Mouse (Mus musculus) megakaryocyte, embryonic 14.5 days (primary cell): ENCODE results near the gene Tnfaip8l1. TPM values are rescaled to one million over a fixed set of nuclear protein-coding genes. Genes with fewer than 3 reads are reported as not detected.
A peak's percentile ranks its signal among the peaks of the same experiment; 100 is the strongest.

ENCODE experiments used
- H3K27me3 ChIP-seq: replicated peaks from 2 replicates; pipeline ENCODE3; 2012; ENCODE audit warnings: inconsistent platforms
- H3K36me3 ChIP-seq: replicated peaks from 2 replicates; pipeline ENCODE3; 2012; ENCODE audit warnings: low read length, inconsistent platforms, mixed read lengths
- H3K4me1 ChIP-seq: 2 replicates; pipeline ENCODE4 v1.6.1; 2012; ENCODE audit warnings: inconsistent platforms
- H3K4me3 ChIP-seq: replicated peaks from 2 replicates; pipeline ENCODE3; 2012; ENCODE audit warnings: moderate library complexity, mild to moderate bottlenecking, inconsistent platforms
- H3K9me3 ChIP-seq: 2 replicates; pipeline ENCODE4 v1.6.1; 2012; ENCODE audit warnings: inconsistent platforms
- FLI1 ChIP-seq: IDR thresholded peaks from 2 replicates; pipeline ENCODE4 v1.6.1; 2012; ENCODE audit warnings: low read length, inconsistent platforms, mixed read lengths
- GATA1 ChIP-seq: IDR thresholded peaks from 3 replicates; pipeline ENCODE4 v1.6.1; 2012; ENCODE audit warnings: mixed read lengths, low read length, inconsistent platforms, borderline replicate concordance
- polyA plus RNA-seq: library from polyadenylated mRNA; stranded (reverse); fragments of >175 nt; gene quantifications from 2 replicates; pipeline ENCODE4 v1.2.3, GENCODE M21; 2012; ENCODE audit warnings: low replicate concordance; ENCODE audit not compliant: insufficient read depth

Tnfaip8l1 gene
- polyA plus RNA-seq, 1 experiment, result 3.0 TPM

DNA sequence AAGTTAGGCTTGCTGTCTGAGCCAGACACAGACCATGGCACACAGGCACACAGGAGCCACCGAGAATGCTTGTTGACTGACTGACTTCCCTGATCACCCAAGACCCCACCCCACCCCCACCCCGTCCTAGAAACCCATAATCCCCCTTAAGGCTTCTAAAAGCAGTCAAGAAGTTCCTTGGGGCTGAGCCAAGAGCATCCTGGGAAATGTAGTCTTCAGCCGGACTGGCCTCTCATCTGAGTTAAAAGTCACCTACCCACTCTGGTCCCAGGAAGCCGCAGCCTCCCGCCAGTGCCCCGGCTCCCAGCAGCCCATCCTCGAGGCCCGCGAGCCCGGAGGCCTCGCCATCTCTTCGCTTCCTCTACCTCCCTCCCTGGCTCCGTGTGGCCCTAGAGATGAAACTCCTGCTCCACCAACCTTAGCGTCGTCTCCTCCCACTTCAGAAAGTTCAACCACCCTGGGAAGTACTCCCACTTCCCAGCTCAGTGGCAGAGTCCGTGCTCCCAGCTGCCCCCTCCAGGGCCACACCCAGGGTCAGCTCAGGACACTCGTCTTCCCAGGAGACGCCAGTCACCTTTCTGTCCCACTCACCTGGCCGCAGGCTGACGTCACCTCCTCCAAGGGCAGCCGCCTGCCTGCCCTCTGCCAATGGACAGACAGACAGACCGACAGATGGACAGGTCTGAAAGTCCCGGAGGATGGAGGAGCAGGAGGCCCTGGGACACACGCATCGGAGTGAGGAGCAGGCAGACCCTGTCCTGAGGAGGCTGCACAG, 24.3 kb upstream of the Tnfaip8l1 start:
- H3K36me3 ChIP-seq, result no peaks in the 10 kb centered on the region
- H3K4me3 ChIP-seq, result no peak overlapping the region
- H3K27me3 ChIP-seq, result peaks cover 59% of the 10 kb centered on the region
- peaks cover 85% of the 10 kb centered on the region for H3K4me1 ChIP-seq
- no peaks in the 10 kb centered on the region for H3K9me3 ChIP-seq
- no peak for TF ChIP-seq FLI1
- TF ChIP-seq GATA1, result no peak

- no peaks in the 10 kb centered on the region for H3K9me3 ChIP-seq
- H3K4me3 ChIP-seq, result peak overlapping the region; percentile 94
- H3K27me3 ChIP-seq, result peaks cover 73% of the 10 kb centered on the region
- H3K36me3 ChIP-seq, result no peaks in the 10 kb centered on the region
- peaks cover 82% of the 10 kb centered on the region for H3K4me1 ChIP-seq
- TF ChIP-seq FLI1 (no peak), GATA1 (no peak)
These were observed 22.9 kb upstream of the Tnfaip8l1 start for GRCm38 (mm10) chr17:56139355-56139754.

DNA sequence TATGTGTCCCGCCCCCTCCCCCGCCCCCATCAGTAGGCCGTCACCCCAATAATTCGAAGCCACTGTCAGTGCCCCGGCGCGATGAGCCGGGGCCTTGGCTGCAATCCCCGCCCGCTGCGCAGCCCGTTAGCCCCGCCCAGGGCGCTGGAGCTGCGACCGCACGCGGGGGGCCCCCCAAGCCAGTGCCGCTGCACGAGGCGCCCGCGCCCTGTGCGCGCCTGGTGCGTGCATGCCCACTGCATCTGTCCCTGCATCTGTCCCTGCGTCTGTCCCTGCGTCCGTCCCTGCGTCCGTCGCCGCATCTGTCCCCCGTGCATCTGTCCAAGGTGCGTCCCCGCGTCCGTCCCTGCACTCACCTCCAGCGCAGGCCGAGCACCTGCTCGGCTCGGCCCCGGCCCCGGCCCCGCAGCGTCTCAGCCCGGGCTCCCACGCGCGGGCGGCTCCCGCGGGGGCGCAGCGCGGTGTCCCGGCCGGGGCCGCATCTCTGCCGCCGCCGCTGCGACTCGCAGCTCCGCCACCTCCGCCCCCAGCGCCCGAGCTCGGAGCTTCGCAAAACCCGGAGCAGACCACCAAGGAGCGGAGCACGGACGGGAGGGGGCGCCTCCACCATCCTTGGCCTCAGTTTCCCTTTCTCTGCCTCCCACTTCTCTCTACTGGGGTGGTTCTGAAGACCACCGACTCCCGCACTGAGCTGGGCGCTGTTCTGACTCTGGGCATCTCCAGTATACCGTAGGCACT, 22.2 kb upstream of the Tnfaip8l1 start, which contains the start of gene Sema6b:
Gene Sema6b, minus strand, starts transcription at position 486 of the 738 bp plus-strand sequence.
- H3K36me3 ChIP-seq, result no peaks in the 10 kb centered on the region
- H3K27me3 ChIP-seq, result peaks cover 79% of the 10 kb centered on the region
- peaks cover 79% of the 10 kb centered on the region for H3K4me1 ChIP-seq
- no peak for TF ChIP-seq GATA1
- TF ChIP-seq FLI1, result no peak
- H3K9me3 ChIP-seq, result no peaks in the 10 kb centered on the region
- H3K4me3 ChIP-seq, result peak within 1 kb of the TSS; percentile 94

GRCm38 (mm10) chr17:56141702-56142605, 20.3 kb upstream of the Tnfaip8l1 start:
- H3K4me1 ChIP-seq, result peaks cover 81% of the 10 kb centered on the region

DNA sequence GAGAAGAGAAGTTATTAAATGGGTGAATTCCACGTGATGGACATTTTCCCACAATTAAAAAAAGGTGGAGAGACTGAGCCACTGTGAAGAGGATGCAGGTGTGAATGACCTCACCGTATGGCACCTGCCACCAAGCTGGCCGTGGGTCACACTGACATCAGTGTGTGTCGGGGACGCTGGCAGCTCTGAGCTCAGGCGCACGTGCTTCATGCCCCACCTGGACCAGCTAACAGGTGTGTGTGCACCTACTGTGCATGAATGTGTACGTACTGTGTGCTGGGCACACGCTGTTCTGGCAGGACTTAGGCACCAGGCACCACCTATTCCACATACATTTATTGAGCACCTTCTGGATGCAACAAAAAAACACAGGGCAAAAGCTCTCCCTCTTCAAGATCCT, 17.7 kb upstream of the Tnfaip8l1 start:
- peaks cover 73% of the 10 kb centered on the region for H3K4me1 ChIP-seq
- TF ChIP-seq FLI1 (no peak), GATA1 (no peak)
- peaks cover 100% of the 10 kb centered on the region for H3K27me3 ChIP-seq

More at GRCm38 (mm10) chr17:56141702-56142605, 20.3 kb upstream of the Tnfaip8l1 start:
- TF ChIP-seq FLI1 (no peak), GATA1 (no peak)
- Histone ChIP-seq H3K4me3 (peak overlapping the region; percentile 83), H3K27me3 (peaks cover 98% of the 10 kb centered on the region), H3K9me3 (no peaks in the 10 kb centered on the region), H3K36me3 (no peaks in the 10 kb centered on the region)

DNA sequence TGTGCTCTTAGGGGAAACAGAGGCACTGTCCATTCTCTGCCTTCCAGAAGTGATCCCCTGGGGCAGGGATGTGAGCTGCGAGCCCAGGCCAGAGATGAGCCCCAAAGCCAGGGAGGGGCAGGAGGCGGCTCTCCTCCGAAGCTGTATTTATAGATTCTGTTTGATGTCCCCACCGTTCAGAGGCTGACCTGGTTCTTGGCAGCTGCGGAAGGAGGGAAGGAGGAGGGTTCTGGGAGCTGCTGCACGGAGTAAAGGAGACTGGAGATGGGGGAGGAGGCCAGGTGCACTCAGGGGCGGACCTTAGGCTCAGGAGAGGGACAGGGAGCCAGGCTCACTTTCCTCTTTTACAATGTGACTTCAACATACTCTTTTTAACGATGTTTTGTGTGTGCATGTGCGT, 16.1 kb upstream of the Tnfaip8l1 start:
- TF ChIP-seq GATA1 (no peak), FLI1 (no peak)
- H3K4me3 ChIP-seq, result no peak overlapping the region
- H3K27me3 ChIP-seq, result peaks cover 88% of the 10 kb centered on the region
- peaks cover 73% of the 10 kb centered on the region for H3K4me1 ChIP-seq
- no peaks in the 10 kb centered on the region for H3K36me3 ChIP-seq
- no peaks in the 10 kb centered on the region for H3K9me3 ChIP-seq

More for the DNA sequence above, 17.7 kb upstream of the Tnfaip8l1 start:
- H3K9me3 ChIP-seq, result no peaks in the 10 kb centered on the region
- no peaks in the 10 kb centered on the region for H3K36me3 ChIP-seq
- H3K4me3 ChIP-seq, result peak overlapping the region; percentile 26

DNA sequence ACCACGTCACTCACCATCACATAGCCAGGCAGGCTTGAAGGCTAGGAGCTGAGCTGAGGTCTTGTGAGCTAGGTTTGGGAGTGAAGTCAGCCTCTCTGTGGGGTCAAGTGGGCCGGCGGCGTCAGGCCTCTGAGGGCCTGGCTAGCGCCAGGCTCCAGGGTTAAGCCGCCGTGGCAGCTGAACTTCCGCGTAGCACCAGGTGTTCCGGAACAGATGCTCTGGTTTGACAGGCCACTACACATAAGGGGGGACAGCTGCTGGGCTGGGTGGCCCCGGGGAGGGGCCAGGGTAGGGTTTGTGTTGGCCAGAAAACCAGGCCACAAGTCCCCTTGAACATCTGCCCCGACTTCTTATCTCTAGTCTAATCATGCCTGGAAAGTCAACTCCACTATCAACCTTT, 14.9 kb upstream of the Tnfaip8l1 start:
- Histone ChIP-seq H3K4me1 (peaks cover 69% of the 10 kb centered on the region), H3K9me3 (no peaks in the 10 kb centered on the region), H3K36me3 (no peaks in the 10 kb centered on the region), H3K27me3 (peaks cover 79% of the 10 kb centered on the region), H3K4me3 (no peak overlapping the region)
- no peak for TF ChIP-seq FLI1

- TF ChIP-seq FLI1 (no peak), GATA1 (no peak)
- no peaks in the 10 kb centered on the region for H3K9me3 ChIP-seq
- H3K27me3 ChIP-seq, result peaks cover 73% of the 10 kb centered on the region
- H3K4me1 ChIP-seq, result peaks cover 70% of the 10 kb centered on the region
- H3K36me3 ChIP-seq, result no peaks in the 10 kb centered on the region
- H3K4me3 ChIP-seq, result no peak overlapping the region
These were observed 14.0 kb upstream of the Tnfaip8l1 start for GRCm38 (mm10) chr17:56148280-56148679.

DNA sequence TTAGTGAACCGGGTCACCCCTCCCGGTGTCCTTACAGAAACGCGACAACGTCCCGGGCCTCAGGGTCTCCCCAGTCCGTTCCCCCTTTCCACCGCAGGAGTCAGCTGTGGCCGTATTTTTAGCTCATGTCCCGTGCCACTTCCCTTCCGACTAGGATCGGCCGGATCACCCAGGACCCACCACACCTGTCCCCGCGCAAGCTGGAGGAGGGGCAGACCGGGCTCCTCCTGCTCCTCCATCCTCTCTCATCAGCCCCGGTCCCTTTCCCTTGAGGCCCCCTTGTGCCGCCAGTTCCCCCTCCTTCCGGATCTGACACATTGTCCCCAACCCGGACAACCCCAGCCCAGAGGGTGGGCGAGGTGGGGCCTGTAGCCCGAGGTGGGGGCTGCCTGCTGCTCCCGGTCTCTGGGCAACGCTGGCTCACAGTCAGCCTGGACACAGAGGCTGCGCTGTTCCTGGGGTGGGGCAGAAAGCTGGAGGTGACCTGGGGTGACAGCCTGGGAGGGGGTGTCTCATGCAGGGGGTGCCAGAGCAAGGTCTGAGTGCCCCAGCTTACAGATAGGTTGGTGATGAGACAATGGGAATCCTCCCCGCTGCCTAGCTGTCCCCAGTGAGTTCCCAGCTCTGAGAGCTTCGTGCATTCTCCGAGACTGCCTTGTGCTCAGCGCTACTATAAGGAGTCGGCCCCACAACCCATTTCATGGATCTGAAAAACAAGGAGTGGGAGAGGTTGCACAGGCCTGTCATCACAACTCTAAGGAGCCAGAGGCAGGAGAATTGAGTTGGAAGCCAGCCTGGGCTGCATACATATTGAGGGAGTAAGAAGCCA, 13.3 kb upstream of the Tnfaip8l1 start:
- Histone ChIP-seq H3K27me3 (peaks cover 73% of the 10 kb centered on the region), H3K9me3 (no peaks in the 10 kb centered on the region), H3K36me3 (no peaks in the 10 kb centered on the region), H3K4me3 (peak overlapping the region; percentile 69), H3K4me1 (peaks cover 70% of the 10 kb centered on the region)
- no peak for TF ChIP-seq FLI1
